Mouse (Mus musculus): Measurements from ENCODE around the gene Gm10392.

DNA sequence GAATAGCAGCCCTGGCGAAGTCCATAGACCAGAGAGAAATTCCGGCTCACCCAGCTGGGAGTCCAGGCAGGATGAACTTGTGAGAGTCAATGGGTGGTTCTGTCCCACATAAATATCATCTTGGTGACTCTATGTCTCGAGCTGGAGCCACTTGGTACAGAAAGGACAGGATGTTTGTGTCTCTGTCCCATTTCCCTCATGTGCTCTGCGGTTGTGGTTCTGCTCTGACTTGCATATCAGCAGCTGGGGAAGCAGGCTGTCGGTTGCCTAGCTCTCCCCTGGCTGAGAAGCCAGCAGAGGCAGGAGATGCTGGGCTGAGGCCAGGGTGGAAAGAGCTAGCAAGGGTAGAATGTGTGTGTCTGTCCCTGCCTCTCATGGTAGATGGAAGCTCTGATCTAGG, at the start of gene Gm10392:
- TF ChIP-seq CTCF (IDR thresholded peaks at IDR 0.05; ENCODE audit: low read depth) (no peak), EP300 (IDR thresholded peaks at IDR 0.05; ENCODE audit: low read depth) (no peak)
